Mouse (Mus musculus): ENCODE measurements around the gene Eif4a2.

DNA sequence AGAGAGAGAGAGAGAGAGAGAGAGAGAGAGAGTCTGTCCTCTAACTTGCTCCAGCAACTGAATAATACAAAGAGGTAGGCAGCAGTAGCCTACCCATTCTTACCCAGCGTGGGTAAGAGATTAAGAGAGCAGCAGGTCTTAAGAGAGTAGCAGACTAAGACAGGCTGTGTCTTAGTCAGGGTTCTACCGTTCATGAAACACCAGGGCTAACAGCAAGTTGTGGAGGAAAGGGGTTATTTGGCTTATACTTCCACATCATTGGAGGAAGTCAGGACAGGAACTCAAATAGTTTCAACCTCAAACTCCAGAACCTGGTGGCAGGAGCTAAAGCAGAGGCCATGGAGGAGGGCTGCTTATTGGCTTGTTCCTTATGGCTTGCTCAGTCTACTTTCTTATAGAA lies 3.4 kb upstream of the Eif4a2 start:
- no peak for TF ChIP-seq POLR2A (IDR thresholded peaks at IDR 0.05; ENCODE audit: low read depth, low read length)
- no peak for TF ChIP-seq CTCF (conservative IDR thresholded peaks at IDR 0.05; ENCODE audit: insufficient read depth, insufficient read length, low read depth, low read length)
